Mouse (Mus musculus) ES-E14 (cell line): Measurements from ENCODE around the gene Slit3. TPM values are rescaled to one million over a fixed set of nuclear protein-coding genes. Genes with fewer than 3 reads are reported as not detected.

Experiments used
- DNase-seq: peaks from one replicate; pipeline ENCODE4 v3.0.0-alpha.2; 2013; ENCODE audit warnings: low read depth, low spot score
- H3K27ac ChIP-seq: 2 replicates; pipeline ENCODE4 v1.5.1; 2012; ENCODE audit warnings: low read depth, mild to moderate bottlenecking, low read length, moderate library complexity, mixed read lengths; ENCODE audit not compliant: poor library complexity, insufficient read depth, severe bottlenecking
- H3K36me3 ChIP-seq: 2 replicates; pipeline ENCODE4 v1.6.1; 2012; ENCODE audit warnings: mild to moderate bottlenecking, low read length, moderate library complexity, mixed read lengths; ENCODE audit not compliant: control insufficient read depth, poor library complexity, insufficient read depth, severe bottlenecking
- H3K4me1 ChIP-seq, 2 experiments: fragments of 150-350 bp in 1 of 2; sonication (generic) in 1 of 2; 2 replicates each; pipeline ENCODE4 v1.6.1; 2012; ENCODE audit warnings: low read length in 2 of 2, mild to moderate bottlenecking in 1 of 2, mixed read lengths in 1 of 2; ENCODE audit not compliant: control insufficient read depth in 2 of 2, insufficient read depth in 2 of 2, poor library complexity in 1 of 2
- H3K4me3 ChIP-seq, 2 experiments: fragments of 150-350 bp in 1 of 2; sonication (generic) in 1 of 2; 2 replicates each; pipeline ENCODE4 v1.5.1; 2012; ENCODE audit warnings: low read length in 2 of 2, low read depth in 1 of 2, mild to moderate bottlenecking in 1 of 2, mixed read lengths in 1 of 2; ENCODE audit not compliant: insufficient read depth in 1 of 2, poor library complexity in 1 of 2, severe bottlenecking in 1 of 2
- H3K9ac ChIP-seq: 2 replicates; pipeline ENCODE4 v1.6.1; 2012; ENCODE audit warnings: low read depth, mild to moderate bottlenecking, low read length, mixed read lengths; ENCODE audit not compliant: poor library complexity, insufficient read depth, severe bottlenecking
- H3K9me3 ChIP-seq: fragments of 150-350 bp; sonication (generic); 2 replicates; pipeline ENCODE4 v1.6.1; 2012; ENCODE audit warnings: low read depth, mild to moderate bottlenecking, low read length; ENCODE audit not compliant: control insufficient read depth, insufficient read depth
- CHD2 ChIP-seq: IDR thresholded peaks from 2 replicates; pipeline ENCODE4 v1.6.1; 2014; ENCODE audit warnings: mild to moderate bottlenecking, low read depth, low read length, inconsistent platforms
- HCFC1 ChIP-seq: IDR thresholded peaks from 2 replicates; pipeline ENCODE4 v1.6.1; 2012; ENCODE audit warnings: low read length, inconsistent platforms, borderline replicate concordance; ENCODE audit not compliant: insufficient read depth
- MAFK ChIP-seq: IDR thresholded peaks from 2 replicates; pipeline ENCODE4 v1.6.1; 2014; ENCODE audit warnings: mild to moderate bottlenecking, low read depth, low read length, inconsistent platforms; ENCODE audit not compliant: insufficient read depth
- ZC3H11A ChIP-seq: IDR thresholded peaks from 2 replicates; pipeline ENCODE4 v1.6.1; 2012; ENCODE audit warnings: low read depth, mild to moderate bottlenecking, inconsistent platforms, low read length, borderline replicate concordance
- ZNF384 ChIP-seq: IDR thresholded peaks from 2 replicates; pipeline ENCODE4 v1.6.1; 2012; ENCODE audit warnings: low read depth, low read length, inconsistent platforms
- in situ Hi-C, 2 experiments: fragments of 600-800 bp; cut with MboI; formaldehyde crosslinking; loops; one replicate each; pipeline ENCODE4 v1.15.1; 2025; ENCODE audit warnings: low sequenced_read_pairs in 2 of 2, inconsistent platforms in 1 of 2; ENCODE audit not compliant: unreplicated experiment in 2 of 2
- total RNA-seq: library from RNA; depleted of rRNA; stranded (reverse); fragments of 300-350 nt; gene quantifications from 2 replicates; pipeline ENCODE4 v1.2.3, GENCODE M21; 2012

Gene Slit3
- total RNA-seq, 1 experiment = 3.7 TPM

GRCm38 (mm10) chr11:35704381-35704780, 583.4 kb downstream of the Slit3 start:
- no peak for TF ChIP-seq ZC3H11A
- TF ChIP-seq ZNF384 = no peak
- no peak for TF ChIP-seq CHD2
- no peak for DNase-seq
- Histone ChIP-seq H3K36me3 (no peaks in the 10 kb centered on the region), H3K9ac (no peak overlapping the region), H3K4me1 (peaks cover 5 to 12% of the 10 kb centered on the region in 2 experiments; a peak in 3 of 4 replicates), H3K27ac (no peak overlapping the region), H3K4me3 (no peak overlapping the region), H3K9me3 (no peaks in the 10 kb centered on the region)
- in situ Hi-C loops = no loop called here

DNA sequence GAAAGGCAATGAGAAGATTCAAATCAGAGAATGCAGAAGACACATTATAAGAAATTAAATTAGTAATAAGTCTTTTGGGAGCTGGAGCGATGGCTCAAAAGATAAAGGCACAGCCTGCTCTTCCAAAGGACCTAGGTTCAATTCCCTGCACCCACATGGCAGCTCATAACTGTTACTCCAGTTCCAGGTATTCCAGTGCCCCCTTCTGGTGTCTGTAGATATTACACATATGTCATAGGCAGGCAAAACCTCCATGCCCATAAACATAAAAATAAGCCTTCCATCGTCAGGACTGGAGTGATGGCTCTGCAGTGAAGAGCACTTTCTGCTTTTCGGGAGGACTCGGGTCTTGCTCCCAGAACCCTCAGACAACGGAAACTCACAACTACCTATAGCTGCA, 583.9 kb downstream of the Slit3 start:
- Histone ChIP-seq H3K36me3 (no peaks in the 10 kb centered on the region), H3K4me3 (no peak overlapping the region), H3K9ac (no peak overlapping the region), H3K4me1 (peaks cover 5 to 14% of the 10 kb centered on the region in 2 experiments), H3K27ac (no peak overlapping the region), H3K9me3 (no peaks in the 10 kb centered on the region)
- no peak for TF ChIP-seq HCFC1
- TF ChIP-seq CHD2 = no peak
- in situ Hi-C loops = no loop called here
- DNase-seq = no peak

GRCm38 (mm10) chr11:35707431-35707830, 586.4 kb downstream of the Slit3 start:
- TF ChIP-seq MAFK = no peak
- TF ChIP-seq CHD2 = no peak
- TF ChIP-seq ZC3H11A = no peak
- no peak for TF ChIP-seq HCFC1
- no peak for TF ChIP-seq ZNF384
- Histone ChIP-seq H3K36me3 (no peaks in the 10 kb centered on the region), H3K27ac (peak overlapping the region; percentile 27; the same call in 1 of the 2 replicates), H3K4me1 (peaks cover 5 to 14% of the 10 kb centered on the region in 2 experiments), H3K9ac (peak overlapping the region; percentile 54), H3K9me3 (no peaks in the 10 kb centered on the region), H3K4me3 (peak overlapping the region; percentile 55 to 67)
- in situ Hi-C loops = no loop called here
- DNase-seq = peak; percentile 40

DNA sequence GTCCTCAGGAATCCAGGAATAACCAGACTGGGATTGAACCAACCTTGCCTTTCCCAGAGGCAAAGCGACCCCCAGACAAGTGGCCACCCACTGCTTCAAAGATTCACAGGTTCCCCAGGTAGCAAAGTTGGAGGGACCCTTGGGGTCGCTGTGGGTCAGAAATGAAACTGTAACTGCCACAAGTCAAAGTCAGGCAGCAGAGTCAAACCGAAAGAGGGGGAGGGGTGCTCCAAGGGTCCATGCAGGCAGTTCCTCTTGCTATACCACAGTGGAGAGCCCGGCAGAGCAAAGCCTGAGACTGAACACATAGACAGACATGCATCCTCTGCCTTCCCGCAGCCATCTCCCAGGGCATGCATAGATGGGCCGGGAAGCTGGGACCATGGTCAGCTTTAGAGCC, 590.3 kb downstream of the Slit3 start:
- DNase-seq = no peak
- in situ Hi-C loops = no loop called here
- H3K4me1 ChIP-seq = peaks cover 5 to 14% of the 10 kb centered on the region in 2 experiments
- no peak overlapping the region for H3K27ac ChIP-seq
- no peak overlapping the region for H3K9ac ChIP-seq
- no peaks in the 10 kb centered on the region for H3K36me3 ChIP-seq
- H3K9me3 ChIP-seq = no peaks in the 10 kb centered on the region
- H3K4me3 ChIP-seq = no peak overlapping the region
- no peak for TF ChIP-seq MAFK
- TF ChIP-seq ZNF384 = no peak
- no peak for TF ChIP-seq HCFC1
- no peak for TF ChIP-seq CHD2
- TF ChIP-seq ZC3H11A = no peak

GRCm38 (mm10) chr11:35718881-35719280, 597.9 kb downstream of the Slit3 start:
- Histone ChIP-seq H3K36me3 (no peaks in the 10 kb centered on the region), H3K4me3 (no peak overlapping the region), H3K4me1 (no peaks in the 10 kb centered on the region), H3K9me3 (no peaks in the 10 kb centered on the region), H3K9ac (no peak overlapping the region), H3K27ac (no peak overlapping the region)
- no peak for DNase-seq
- TF ChIP-seq ZNF384 (no peak), HCFC1 (no peak), ZC3H11A (no peak), CHD2 (no peak), MAFK (no peak)
- in situ Hi-C loops = no loop called here
